Mouse (Mus musculus) cerebellum, postnatal 25 days (tissue): ENCODE measurements around the gene Ythdf1.

Experiments used
- DNase-seq, 2 experiments: peaks; one replicate each; pipeline ENCODE4 v3.0.0; 2021; ENCODE audit warnings: mixed read lengths in 2 of 2

Ythdf1 gene

DNA sequence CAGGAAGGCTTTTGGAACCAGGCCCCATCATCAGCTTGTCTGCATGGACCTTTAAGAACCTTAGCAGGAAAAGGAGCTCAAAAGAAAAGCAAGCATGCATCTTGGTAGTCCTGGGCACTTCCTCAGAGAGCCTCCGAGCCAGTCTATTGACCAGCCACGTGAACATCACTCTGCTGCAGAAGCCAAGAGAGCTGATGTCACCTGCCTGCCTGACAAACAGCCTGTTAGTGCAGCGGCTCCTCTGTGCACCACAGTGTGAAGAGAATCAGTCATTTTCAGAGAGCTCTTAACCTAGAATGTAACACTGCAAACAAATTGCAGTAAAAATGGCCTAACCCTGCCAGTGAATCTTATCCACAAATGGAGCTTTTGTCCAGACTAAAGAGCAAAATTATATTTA lies 50.7 kb downstream of the Ythdf1 start:
- no peak for DNase-seq

DNA sequence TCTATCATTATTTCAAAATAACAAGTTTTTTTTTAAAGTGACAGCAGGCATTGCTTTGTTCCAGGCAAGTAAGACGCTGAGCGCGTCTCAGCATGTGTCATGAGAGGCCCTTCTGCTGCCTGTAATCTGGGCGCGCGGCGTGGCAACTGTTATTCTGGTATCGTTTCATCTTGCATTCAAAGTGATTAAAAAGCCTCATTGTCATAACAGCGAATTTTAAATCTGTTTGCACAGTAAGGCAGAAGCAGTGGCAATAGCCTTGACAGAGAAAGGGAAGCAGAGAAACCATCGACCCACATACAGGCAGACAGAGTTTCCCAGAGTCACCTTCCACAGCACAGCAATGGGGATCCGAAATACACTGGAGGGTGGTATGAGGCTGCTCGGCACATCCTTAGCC lies 59.2 kb downstream of the Ythdf1 start:
- peak; percentile 43 to 47 for DNase-seq

DNA sequence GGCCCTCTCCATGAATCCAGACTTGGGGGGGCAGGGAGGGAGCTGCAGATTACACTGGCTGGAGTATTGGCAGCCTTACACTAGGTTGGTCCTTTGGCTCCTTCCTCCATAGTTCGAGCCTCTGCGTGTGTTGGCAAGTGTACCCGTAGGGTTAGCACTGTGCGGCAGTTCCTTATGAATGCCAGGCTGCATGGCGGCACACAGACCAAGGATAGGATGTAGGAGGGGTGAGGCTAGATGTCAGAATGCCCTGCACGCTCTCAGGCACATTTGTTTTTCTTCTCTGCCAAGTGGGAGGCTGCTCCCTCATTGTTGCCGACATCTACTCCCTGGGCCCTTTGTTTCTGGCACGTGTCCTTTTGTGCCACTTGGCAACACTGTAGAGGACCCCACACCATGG lies 63.6 kb downstream of the Ythdf1 start:
- no peak for DNase-seq

DNA sequence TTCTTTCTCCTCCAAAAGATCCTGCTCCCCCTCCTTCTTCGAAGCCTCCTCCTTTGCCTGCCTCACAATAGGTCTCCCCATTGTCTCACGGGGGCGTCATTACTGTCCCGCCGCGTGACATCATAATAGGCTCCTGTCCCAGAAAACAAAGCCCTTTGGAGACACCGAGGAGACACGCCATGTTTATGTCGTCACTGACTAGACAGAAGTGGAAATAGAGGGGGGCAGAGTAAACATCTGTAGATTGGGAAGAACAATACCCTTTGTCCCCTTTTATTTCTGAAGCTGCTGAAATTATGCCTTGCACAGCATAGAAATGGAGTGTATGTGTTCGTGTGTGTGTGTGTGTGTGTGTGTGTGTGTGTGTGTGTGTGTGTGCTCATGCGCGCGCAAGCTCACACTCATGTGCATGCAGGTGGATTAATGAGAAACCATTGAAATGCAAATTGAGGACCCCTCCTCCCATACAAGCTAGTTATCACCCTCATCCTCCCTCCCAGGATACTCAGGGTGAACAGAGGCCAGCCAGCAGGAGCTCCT lies 65.7 kb downstream of the Ythdf1 start:
- DNase-seq: peak in 1 of 2 experiments; percentile 29
